Mouse (Mus musculus) thymus, postnatal 0 days (tissue): ENCODE measurements around the gene Klhl26. TPM values are rescaled to one million over a fixed set of nuclear protein-coding genes. Genes with fewer than 3 reads are reported as not detected.
"Not testable (repeated sequence)": the region's sequence is repeated elsewhere in the genome, so short reads cannot be mapped to it uniquely, and the experiment has no call there.

Experiments
- DNase-seq: peaks from one replicate; pipeline ENCODE4 v3.0.0-alpha.2; 2015; ENCODE audit warnings: low spot score
- polyA plus RNA-seq: library from polyadenylated mRNA; unstranded; fragments of >200 nt; fragmentation: Nextera tagmentation; extraction: Ambion mirVana; gene quantifications from 2 replicates; pipeline ENCODE4 v1.2.1, GENCODE M21; 2015

The Klhl26 gene
- 8.0 and 8.4 TPM in 2 replicates for polyA plus RNA-seq

- peak; percentile 88 for DNase-seq
These were observed at the start of gene Klhl26 for GRCm38 (mm10) chr8:70476333-70477268. Klhl26 (minus strand) TSS chr8:70476968.

DNA sequence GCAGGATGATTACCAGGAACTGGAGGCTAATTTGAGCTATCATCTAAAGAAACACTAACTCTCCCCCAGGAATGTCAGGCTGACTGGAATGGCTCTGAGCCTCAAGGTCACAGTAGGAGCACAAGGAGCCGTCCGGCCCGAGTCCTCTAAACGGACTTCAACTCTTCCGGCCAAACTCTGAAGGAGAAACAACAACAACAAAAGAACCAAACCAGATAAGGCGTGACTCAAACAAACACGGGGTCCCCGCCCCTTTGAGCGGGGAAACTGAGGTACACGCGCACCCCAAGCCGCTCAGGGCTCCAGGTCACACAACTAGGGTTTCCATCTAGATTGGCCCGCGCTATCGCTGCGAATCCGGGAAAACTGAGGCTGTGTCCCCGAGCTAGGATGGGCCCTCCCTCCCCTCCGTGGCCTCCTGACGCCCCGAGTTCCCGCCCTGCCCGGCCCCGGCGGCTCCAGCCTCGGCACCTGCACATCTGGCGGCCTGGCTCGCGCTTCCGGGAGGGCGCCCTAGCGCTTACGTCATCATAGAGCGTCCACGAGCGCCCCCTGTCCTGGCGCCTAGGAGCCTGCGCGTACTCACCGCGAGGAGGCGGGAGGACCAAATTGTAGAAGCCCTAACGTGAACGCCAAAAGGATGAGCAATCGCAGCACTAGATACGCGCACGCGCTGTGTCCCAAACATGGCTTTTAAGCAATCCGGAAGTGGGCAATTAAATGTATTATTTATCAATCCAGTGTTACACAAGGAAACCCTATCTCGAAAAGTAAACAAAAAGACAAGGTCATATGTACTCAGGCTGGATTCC is 46.0 kb upstream of the Klhl26 start:
- peak; percentile 99 for DNase-seq

DNA sequence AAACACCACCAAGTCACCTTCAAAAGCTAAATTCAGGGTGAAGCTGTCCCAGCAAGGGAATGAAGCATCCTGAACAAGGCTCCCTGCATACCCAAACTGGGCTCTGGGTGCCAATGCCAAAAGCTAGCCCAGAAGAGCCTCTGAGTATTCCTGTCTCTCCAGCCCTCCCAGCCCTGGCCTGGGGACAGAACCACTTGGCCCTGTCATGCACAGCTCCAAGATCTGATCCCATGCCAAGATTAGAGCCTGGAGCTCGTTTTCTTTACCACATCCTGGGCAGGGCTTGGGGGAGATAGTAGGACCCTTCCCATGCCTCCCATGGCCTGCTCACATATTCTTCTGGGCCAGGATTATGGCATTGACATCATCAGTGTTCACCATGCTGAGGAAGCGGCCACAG is 42.8 kb upstream of the Klhl26 start:
- DNase-seq, result no peak

DNA sequence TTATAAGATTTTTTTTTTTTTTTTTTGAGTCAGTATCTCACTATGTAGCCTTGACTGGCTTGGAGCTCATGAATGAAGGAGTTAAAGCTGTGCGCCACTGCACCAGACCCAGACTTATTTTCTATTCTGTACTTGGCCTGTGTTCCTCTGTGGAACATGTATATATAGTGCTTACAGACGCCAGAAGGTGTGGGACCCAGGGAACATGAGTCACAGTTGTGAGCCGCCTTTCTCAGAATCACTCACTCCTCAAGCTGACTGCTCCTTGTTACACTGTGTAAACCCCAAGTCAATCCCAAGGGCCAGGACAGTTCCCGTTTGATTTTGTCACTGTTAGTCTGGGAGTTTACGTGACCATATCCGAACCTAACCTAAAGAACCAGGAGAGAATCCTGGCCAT is 42.3 kb upstream of the Klhl26 start:
- no peak for DNase-seq

GRCm38 (mm10) chr8:70517940-70518643 is 41.3 kb upstream of the Klhl26 start:
- DNase-seq, result no peak

DNA sequence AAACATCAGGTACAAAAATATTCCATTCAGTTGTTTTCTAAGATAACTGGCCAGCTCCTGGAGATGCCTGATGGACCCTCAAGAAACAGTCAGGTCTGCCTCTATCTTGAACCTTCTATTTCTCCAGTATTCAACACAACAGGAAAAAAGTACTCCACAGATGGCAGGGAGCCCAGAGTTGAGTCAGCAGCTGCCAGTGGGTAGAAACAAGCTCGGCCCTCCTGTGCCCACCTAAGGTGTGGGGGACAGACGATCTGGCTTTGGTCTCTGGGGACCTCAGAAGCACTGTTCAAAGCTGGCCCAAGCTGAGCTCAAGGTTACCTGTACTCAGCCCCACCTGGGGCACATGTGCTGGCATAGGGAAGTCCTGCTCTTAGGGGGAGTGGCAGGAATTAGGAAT is 36.7 kb upstream of the Klhl26 start:
- DNase-seq, result no peak

GRCm38 (mm10) chr8:70512253-70512903 is 35.6 kb upstream of the Klhl26 start:
- DNase-seq, result no peak

- DNase-seq, result no peak
These were observed 35.0 kb upstream of the Klhl26 start for GRCm38 (mm10) chr8:70511770-70512169.

- not testable (repeated sequence) for DNase-seq
These were observed 34.4 kb upstream of the Klhl26 start for GRCm38 (mm10) chr8:70511174-70511573.

DNA sequence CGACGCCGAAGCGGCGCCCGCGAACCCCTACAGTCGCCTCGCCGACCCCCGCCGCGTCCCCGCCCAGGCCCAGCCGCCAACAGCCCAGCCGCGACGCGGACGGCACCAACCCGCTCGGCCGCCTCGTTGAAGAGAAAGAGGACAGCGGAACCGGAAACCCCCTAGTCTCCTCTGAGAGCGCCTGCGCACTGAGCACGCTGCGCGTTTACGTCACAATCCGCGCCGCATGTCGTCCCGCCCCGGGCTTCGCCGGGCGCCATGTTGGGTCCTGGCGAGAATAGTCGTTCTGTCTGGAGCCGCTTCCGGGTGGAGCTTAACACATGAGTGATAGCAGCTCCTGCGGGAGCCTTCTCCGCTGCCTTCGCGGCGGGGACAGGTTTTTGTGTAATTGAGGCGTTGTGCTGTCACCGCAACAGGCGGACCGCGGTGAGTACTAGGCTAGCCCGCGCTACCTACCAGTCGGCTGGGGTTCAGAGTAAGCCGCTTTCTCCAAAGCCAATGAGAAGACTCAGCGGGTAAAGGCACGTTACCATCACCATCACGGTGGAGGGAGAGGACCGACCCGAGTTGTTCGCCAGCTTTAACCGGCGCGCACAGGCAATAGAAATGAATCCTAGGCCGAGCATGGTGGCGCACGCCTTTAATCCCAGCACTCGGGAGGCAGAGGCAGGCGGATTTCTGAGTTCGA is 33.6 kb upstream of the Klhl26 start, which contains the start of gene Uba52:
Gene Uba52 (minus strand): TSS at position 574 of the 688 bp plus-strand sequence.
- DNase-seq, result peak; percentile 98

- no peak for DNase-seq
These were observed 32.6 kb upstream of the Klhl26 start for GRCm38 (mm10) chr8:70509281-70509952.

DNA sequence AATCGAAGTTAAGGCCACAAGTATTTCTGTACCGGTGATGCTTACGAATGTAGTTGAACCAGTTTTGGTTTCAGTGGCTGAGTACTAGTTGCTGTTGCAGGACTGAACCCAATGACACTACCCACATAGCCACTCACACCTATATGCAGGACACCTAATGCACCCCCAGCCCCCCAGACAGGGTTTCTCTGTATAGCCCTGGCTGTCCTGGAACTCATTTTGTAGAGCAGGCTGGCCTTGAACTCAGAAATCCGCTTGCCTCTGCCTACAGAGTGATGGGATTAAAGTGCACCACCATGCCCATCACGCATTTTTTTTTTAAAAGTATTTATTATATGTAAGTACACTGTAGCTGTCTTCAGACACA is 30.2 kb upstream of the Klhl26 start:
- DNase-seq, result no peak

DNA sequence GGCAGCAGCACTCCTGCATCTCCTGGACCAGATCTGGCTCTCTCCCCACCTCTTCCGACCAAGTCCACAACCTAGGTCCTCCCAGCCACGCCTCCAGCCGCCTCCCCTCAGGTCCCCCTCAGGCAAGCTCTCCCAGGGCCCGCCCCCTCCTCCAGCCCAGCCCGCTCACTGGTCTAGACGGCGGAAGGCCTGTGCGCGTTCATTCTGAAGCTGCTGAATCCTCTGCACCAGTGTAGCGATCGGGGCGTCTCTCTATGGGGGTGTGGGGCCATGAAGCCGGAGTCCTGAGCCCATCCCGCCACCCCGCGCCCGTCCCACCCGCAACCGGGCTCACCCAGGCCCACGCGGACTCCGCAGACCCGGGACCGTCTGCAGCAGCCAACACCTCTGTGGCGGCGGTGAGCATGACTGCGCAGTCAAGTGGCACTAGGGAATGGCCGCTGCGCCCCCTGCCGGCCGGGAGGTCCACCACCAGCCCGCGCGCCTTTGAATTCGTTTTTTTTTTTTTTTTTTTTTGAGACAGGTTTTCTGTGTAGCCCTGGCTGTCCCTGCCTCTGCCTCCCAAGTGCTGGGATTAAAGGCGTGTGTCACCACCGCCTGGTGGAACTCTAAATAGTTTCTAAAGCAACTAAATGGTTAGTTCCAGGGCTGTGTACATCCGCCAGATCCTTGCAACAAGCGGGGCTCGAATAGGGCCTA is 29.7 kb upstream of the Klhl26 start, which contains the start of gene Rex1bd:
Gene Rex1bd (minus strand): TSS at position 425 of the 699 bp plus-strand sequence.
- DNase-seq, result peak; percentile 93

- no peak for DNase-seq
These were observed 29.0 kb upstream of the Klhl26 start for GRCm38 (mm10) chr8:70505698-70506327.

DNA sequence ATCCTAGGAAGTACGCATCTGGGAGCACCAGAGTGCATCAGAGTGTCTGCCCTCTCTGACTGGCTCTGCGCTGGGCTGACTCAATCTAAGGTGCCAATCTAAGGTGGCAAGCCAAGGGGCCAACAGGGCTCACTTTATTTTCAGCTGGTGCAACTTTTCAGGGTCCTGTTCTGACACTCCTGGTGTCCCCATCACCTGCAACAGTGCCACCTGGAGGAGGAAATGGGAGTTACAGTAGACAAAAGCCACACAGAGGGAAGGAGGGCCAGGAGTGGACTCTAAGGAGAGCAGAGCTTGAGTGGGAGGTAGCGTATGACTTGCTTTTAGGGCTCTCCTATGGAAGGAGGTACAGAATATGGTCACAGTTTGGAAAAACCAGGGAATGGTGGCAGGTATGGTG is 28.1 kb upstream of the Klhl26 start:
- DNase-seq, result peak; percentile 81

GRCm38 (mm10) chr8:70504291-70504716 is 27.5 kb upstream of the Klhl26 start:
- no peak for DNase-seq

- peak; percentile 70 for DNase-seq
These were observed 26.4 kb upstream of the Klhl26 start for GRCm38 (mm10) chr8:70503062-70503750.

GRCm38 (mm10) chr8:70502540-70502939 is 25.8 kb upstream of the Klhl26 start:
- no peak for DNase-seq
